Mouse (Mus musculus) lung, adult 18-20 months (tissue): ENCODE measurements around the gene Pck1.
"Not testable (repeated sequence)": the region's sequence is repeated elsewhere in the genome, so short reads cannot be mapped to it uniquely, and the experiment has no call there.

Experiments used
- DNase-seq, 2 experiments: peaks; one replicate each; pipeline ENCODE4 v3.0.0; 2022; ENCODE audit warnings: mixed read lengths in 2 of 2

Gene Pck1

DNA sequence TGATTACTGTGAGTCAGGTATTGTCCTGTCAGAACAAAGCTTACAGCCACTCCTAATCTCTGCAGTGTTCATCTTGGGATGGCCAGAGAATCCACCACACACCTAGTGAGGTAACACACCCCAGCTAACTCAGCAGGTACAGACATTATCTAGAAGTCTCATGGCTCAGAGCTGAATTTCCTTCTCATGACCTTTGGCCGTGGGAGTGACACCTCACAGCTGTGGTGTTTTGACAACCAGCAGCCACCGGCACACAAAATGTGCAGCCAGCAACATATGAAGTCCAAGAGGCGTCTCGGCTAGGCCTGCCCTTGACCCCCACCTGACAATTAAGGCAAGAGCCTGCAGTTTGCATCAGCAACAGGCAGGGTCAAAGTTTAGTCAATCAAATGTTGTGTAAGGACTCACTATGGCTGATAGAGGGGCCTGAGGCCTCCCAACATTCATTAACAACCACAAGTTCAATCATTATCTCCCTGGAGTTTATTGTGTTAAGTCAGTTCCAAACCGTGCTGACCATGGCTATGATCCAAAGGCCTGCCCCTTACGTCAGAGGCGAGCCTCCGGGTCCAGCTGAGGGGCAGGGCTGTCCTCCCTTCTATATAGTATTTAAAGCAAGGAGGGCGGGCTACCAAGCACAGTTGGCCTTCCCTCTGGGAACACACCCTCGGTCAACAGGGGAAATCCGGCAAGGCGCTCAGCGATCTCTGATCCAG is at the start of gene Pck1:
TSS of gene Pck1 (plus strand) at position 613 of the 716 bp plus-strand sequence.
- no peak for DNase-seq

DNA sequence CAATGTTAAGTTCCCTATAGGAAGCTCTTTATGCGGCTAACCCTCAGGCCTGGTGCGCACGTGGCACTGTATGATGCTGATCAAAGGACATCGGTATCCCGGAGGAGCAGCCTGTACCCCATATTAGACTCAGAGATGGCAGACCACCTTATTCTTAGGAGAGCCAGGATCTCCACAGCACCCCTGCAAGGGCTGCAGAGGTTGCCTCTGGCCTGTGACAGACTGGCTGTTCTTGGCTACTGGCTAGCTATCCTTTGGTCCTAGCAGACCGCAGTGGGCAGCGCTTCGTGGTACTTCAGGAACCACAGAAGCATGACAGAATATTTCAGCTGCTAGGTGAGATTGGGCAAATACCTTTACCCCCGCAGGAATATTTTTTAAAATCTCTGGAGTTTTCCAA is 46.4 kb upstream of the Pck1 start:
- no peak for DNase-seq

DNA sequence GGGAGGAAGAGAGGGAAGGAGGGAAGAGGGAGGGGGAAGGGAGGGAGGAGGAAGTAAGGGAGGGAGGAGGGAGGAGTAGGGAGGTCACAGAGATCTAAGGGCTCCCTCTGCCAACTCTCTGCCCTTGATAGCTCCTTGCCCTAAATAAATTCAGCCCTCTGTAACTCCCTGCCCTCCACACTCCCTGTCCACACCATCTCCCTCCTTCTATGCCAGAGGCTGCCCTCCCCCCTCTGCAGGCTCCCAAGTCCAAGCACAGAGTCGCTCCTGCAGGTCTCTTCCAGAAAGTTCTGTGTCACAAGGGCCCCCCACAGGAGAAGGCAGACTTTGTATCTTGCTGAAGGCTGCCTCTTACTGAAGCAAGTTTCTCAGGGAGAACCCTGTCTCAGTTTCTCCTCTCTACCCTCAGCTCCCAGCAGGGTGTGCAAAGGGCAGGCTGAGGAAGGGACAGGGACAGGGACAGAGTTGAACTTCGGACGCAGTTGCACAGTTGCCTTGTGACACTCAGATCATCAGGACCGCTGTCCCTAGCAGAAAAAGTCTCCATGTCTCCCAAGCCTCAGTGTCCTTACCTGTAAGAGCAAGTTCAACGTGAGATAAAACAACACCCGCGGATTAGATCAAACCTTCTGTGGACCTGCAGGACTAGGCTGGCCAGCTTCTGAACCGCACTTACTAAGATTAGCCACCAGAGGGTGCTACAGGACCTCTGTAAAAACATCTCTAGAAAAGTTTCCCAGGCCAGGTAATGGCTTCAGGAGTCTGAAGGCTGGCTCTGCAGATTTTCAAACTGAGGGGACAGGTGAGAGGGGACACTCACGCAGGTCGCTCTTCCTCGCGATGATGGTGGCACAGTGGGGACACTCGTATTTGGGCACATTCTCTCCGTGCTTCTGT is 45.7 kb upstream of the Pck1 start:
- DNase-seq, result peak; percentile 22 to 52

DNA sequence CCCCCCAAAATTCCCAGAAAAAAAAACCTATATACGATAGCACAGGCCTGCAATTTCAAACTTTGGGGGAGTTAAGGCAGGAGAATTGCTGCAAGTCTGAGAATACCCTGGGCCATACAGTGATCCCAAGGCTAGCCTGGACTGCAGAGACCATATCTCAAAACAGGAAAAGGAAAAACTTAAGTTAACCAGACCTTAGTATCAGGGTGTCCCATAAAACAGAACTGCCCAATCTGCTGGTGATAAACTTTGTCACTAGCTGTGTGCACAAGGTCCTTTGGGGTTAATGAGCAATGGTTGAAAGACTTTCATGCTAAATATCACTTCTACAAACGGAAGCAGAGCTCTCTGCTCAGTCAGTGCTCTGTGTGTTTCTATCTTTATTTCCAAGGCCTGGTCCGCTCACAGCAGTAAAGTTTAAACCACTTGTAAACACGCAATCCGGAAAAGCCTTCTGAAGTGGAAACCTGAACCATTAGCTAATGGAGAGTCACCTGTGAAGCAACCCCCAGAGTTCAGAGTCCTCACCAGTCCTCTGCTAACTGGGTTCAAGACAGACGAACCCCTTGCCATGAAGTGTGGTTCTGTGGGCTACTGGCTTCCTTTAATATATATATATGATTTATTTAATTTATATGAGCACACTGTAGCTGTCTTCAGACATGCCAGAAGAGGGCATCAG is 44.2 kb upstream of the Pck1 start:
- no peak for DNase-seq

DNA sequence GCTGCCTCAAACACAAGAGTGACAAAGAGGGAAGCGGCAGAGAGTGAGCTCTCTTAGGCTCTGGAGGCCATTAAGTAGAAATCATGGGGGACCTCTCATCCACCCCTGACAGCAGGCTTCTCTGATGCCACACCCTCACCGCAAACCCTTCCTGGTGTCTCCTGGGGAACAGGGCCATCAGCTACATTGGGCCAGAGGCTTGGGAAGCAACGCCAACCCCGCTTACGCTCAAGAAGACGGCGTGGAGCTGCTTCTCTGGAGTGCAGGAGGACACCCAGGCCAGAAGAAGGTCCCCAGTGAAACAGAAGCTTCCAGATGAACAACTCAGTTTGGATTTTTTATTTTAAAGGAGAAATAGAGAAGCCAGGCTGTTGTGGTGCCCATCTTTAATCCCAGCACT is 43.3 kb upstream of the Pck1 start:
- DNase-seq, result no peak

DNA sequence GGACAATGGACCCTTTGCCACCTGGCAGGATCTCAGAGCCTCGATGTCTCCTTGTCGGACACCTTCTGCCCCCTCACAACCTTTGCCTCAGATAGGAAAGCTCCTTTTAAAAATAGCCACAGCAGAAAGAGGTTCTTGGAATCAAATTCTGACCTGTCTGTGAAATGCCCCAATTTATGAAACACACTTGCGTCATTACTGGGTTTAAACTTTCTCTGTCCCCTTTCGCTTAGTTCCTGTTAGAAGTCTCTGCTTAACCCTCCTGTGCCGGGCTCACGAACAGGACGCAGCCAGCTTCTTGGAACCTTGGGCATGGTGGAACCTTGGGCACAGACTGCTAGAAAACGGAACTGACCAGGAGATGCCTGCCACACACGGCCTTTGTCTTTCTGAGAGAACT is 42.3 kb upstream of the Pck1 start:
- DNase-seq, result no peak

DNA sequence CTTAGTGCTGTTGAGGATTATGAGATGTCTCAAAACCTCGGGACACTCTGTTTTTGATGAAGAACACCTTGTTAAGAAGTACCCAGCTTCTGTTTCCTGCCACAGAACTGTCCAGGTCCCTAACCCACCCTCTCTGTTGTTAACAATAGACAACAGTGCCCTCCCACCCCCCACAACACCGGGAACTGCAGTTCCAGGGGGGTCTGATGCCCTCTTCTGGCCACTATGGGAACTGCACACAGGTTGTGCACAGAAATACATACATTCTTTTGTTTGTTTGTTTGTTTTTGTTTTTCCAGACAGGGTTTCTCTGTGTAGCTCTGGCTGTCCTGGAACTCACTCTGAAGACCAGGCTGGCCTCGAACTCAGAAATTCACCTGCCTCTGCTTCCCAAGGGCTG is 39.1 kb upstream of the Pck1 start:
- DNase-seq, result not testable (repeated sequence)

DNA sequence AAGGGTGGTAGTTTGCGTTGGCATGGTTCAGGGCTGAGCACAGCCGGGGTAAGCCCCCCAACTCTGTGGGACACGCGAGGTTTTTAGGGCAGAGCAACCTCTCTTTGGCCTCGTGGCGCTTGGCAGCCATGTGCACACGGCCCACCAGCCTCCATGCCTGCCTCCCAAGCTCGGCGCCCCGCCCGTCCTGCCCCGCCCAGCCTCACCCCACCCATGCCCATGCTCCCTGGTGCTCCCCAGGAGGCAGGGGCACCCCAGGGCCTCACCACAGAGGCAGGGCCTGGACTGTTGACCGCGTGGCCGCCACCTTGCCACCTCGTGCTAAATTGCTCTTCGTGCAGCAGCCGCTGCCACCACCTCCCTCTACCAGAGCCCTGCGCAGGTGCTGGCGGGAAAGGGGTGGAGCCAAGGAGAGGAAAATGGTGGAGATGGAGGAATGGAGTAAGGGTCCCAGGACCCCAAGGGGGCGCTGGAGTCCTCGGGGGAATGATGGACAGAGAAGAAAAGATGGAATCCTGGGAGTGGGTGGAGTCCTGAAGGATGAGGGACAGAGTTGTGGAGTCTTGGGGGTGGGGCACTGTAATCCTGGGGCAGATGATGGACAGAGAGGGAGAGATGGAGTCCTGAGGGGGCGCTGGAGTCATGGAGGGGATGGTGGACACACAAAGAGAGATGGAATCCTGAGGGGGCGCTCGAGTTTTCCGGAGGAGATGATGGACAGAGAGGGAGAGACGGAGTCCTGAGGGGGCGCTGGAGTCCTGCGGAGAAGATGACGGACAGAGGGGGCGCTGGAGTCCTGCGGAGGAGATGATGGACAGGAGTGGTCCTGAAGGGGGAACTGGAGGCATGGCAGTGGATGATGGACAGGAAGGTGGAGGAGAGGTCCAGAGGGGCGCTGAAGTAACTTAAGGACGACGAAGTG is 33.6 kb upstream of the Pck1 start, which contains the start of gene Ctcfl:
TSS of gene Ctcfl (minus strand) at position 503 of the 922 bp plus-strand sequence.
- DNase-seq, result no peak

DNA sequence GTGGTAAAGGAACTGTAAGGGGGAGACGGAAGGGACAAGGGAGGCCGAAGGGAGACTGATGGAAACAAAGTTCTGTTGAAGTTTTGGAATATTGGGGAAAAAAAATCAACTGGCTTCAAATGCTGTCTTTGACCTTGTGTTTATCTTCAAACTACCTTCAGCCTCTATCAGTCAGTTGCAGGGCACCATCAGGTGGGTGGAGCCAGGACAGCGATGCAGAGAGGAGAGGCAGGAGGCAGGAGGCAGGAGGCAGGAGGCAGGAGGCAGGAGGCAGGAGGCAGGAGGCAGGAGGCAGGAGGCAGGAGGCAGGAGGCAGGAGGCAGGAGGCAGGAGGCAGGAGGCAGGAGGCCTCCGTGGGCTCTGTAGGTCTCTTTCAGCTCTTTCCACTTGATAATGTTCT is 32.7 kb upstream of the Pck1 start:
- DNase-seq, result not testable (repeated sequence)

DNA sequence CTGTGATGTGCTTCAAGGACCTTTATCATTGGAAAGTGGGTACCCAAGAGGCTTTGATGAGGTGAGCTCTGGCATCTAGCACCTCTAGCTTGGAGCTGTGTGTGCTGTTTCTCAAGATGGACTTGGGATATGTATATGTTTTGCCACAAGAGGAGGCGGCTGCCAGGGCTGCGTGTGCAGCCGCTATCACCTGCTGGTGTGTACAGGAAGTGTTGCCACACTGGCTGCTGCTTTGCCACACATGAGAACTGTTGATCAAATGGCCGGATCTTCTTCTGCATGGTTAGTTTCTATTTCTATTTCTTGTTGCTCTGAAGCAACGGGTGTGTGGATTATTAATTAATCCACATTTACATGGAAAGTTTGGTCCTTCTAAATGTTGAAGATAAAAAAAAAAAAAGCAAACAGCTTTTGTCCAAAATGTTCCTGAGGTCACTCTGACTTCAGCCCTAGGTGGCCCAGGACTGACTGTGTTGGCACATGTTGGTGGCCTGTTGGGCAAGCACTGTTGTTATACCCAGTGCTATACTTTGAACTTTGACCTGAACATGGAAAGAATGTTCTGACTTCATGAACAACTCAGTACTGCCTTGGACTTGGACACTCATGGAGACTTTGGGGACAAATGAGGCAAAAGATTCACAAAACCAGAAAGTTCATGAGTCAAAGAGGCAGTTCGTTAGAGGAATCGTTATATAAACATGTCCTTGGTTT is 28.7 kb upstream of the Pck1 start:
- DNase-seq, result no peak

DNA sequence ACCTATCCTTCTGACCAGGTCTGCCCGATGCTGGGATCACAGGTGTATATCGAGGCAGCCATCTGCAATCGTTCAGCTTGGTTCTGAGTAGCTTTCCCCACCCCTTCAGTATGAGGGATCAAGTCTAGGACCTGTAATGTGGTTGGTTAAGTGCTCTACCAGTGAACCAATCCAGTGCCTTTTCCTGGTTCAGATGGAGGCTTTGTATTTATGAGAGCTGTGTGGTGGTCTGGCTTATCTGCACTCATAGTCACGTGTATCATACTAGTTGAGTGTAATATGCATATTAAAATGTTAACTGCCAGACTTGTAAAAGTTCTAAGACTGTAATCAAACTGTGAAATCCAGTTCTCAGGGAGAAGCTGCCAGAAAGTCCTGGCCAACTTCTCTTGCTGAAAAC is 26.5 kb upstream of the Pck1 start:
- DNase-seq, result no peak

DNA sequence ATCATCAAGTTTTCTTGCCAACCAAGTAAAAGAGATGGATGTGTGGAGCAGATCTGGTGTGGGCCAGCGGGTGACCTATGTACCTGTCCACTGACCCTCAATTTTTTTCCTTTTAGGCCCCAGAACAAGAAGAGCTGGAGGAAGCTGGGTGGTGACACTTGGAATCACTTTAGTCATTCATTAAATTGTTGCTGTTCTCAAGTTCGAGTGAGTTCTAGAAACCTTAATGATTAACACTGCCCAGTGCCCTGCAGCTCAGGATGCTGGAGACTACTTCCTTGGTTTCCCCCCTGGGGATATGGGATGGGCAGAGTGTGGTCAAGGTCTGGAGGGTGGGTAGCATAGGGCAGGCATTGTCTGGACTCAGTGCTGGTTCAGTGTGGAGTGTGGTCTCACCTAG is 23.7 kb upstream of the Pck1 start:
- DNase-seq, result no peak

DNA sequence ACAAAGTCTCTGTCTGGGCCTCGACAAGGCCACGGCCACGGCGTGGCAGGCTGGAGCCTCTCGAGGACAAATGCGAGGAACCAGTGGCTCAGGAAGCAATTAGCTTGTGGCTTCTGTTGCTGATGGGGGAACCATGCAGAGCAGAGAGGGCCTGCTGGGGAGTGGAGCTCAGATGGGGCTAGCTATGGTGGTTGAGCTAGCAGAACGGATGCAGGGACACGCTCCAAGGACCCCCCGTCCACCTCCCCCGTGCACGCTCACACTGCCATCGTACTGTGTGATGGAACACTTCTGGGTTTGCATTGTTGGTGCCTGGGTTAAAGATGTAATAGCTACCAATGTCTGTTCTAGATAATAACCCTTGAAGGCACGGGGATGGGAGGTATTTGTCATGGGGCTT is 20.6 kb upstream of the Pck1 start:
- DNase-seq, result no peak

DNA sequence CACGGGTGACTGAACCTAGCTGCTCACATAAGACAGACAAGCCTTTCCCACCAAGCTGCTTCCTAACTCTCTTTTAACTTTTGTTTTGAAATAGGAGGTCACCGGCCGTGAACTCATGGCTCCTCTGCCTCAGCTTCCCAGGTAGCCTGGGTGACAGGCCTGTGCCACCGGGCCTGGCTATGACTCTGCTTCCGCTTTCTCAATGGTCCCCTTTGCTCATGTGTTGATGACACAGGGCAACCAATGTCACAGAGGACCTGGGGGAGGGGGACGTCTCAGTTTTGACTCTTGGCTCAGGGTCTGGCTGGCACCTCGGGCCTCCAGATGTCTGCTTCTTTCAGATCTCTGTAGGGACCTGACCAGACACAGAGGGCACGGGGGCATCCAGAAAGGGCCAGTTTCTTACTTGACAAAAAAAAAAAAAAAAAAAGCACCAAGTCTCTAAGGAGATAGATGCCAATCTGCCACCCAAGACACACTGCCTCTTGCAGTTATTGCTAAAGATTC is 20.0 kb upstream of the Pck1 start:
- no peak for DNase-seq

DNA sequence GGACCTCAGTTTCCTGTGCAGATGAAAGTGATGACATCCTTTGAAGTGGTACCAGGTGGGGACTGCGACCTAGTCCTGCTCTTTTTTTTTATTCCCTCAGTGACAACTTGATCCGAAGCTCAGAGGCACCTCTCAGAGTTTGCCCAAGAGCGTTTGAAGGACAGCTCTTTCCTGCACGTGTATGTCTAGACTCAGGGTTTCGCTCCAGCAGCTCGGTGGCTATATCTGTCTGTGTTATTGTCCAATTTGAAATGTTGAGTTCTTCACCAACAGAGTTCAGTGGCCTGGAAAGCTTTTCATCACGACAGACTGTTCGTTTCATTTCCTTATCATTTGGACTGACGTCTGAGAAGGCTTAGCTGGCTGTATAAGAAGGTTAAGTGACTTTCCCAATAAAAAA is 18.2 kb upstream of the Pck1 start:
- no peak for DNase-seq

DNA sequence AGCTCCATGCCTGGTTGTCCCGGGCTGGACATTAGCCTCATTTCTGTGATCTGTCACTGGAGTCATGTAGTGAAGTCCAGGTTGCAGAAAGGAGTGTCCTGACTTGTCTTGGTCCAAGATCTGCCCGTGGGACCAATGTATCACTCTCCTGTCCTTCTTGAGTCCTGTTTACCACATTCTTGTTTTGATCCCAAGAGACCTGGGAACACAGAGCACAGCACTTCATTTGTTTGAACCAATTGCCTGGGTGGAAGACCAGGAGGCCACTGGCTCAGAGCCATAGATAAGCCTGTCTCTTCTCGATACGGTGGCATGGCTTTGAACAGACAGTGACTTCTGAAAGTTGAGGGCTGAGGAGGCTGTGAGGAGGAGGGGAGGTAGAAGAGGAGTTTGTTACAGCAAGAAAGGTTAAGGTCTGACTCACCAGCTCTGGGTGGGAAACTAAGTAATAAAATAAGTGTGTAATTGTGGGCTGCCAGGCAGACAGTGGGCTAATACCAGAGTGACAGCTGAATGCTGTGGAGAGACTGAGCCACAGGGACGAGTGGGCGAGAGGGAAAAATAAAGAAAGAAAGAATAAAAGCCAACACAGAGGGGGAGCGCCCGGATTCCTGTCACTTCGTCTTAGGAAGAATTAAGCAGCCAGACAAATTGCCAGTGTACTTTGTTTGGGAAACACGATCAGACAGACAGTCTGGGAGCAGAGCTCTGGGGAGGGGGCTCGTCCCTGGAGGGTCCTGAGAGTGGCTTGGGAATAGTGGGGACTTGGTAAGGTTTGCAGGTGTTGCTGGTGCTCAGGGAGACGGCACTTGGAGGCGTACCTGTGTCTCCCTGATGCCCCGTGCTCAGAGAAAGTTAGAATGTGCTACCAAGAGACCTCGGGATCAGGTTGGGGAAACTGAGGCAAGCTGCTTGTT is 14.3 kb upstream of the Pck1 start:
- no peak for DNase-seq

DNA sequence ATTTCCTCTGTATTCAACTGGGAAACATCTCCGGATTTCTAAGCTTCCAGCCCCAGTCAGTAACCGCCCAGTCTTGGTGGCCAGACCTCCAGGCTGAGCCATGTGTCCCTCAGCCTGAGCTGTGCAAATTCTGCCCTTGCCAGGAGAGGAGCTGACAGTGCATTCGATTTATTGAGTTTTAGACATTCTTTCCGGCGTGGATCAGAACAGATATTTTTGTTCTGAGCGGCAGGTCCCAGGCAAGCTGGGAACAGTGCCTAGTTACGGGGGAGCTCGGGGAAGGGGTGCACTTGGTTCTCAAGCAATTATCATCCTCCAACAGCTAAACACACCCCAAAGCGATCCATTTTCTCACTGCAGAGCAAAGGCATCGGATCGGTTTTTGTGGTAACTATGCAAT is 9.2 kb upstream of the Pck1 start:
- no peak for DNase-seq

DNA sequence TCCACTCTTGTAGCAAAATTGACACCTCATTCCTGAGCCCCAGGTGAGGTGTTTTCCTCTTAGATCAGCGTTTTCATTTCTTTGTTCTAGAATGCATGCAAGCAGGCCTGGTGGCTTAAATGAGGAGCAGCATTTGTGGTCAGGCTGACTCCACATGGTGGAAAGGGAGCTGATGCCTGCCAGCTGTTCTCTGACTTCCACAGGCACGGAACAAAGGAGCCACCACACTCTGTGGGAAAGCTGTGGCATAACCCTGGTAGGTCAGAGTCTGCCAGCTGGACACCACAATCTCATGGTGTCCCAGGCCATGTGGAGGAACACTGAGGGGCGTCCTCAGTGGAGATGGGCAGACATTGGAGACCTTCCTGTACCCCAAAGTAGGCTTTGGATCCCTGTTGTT is 7.0 kb upstream of the Pck1 start:
- no peak for DNase-seq

DNA sequence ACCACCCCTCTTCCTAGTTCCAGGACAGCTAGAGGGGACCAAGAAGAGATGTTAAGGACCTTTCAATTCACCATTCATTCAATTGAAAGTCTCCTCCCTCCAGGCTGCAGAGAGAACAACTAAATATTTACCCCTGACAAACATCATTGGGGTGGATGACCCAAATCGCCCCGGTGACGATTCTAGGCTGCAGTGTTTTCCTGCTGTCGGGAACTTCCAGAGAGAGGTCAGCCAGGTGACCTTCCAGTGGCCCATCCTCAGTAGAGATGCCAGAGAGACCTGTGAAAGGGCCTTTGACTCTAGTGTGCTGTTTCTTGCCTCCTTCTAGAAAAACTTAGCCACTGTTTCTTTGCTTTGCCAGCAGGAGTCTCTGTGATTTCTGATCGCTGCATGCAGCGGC is 6.1 kb upstream of the Pck1 start:
- DNase-seq, result no peak

DNA sequence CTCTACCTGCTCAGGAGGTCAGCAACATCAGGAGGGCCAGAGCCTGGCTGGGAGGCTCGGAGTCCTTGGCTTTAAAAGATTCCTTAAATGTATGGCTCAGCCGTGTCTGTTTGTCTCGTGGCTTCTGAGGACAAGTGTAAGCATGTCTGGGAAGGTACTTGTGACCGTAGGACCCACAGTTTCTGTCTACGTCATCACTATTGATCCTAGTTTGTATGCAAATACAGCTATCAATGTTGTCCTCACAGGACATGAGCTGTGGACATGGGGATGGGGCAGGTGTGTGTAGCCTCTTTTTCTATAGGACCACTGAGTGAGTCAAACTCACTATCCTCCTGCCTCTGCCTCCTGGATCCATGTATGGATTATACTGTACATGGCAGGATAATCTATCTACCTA is 4.8 kb upstream of the Pck1 start:
- DNase-seq, result no peak

DNA sequence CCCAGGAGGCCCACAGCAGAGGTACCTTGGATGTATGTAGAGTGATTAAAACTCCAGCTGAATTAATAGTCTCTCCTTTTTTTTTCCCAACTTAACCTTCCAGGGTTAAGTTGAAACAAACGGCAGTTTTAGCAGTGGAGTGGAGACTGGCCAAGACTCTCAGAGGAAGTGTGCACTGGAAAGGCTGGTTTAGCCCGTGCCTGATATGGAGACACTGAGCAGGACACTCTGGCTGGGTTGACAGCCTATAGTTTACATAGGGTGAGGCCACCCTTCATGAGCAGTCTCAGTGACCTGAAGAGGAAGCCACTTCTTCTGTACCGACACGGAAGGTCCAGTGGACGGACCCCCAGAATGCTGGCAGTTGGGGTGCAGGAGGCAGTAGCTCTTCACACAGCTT is 1.5 kb upstream of the Pck1 start:
- DNase-seq, result no peak
